Mouse (Mus musculus) left cerebral cortex, postnatal 4 days (tissue): ENCODE measurements around the gene Thumpd3. TPM values are rescaled to one million over a fixed set of nuclear protein-coding genes. Genes with fewer than 3 reads are reported as not detected.
A peak's percentile ranks its signal among the peaks of the same experiment; 100 is the strongest.

ENCODE experiments used
- DNase-seq: peaks from one replicate; pipeline ENCODE4 v3.0.0-alpha.2; 2022
- intact Hi-C: fragments of 180-260 bp; cut with DNase I; formaldehyde crosslinking; loops from one replicate; pipeline ENCODE4 v1.15.1; 2025
- total RNA-seq, 2 experiments: library from RNA; stranded (reverse); gene quantifications; 2 replicates each; pipeline ENCODE4 v1.2.3; 2021

Thumpd3 gene
- 10 to 100 TPM; 35.4 to 36.4 TPM for total RNA-seq

GRCm38 (mm10) chr6:113046041-113046975 lies at the start of gene Thumpd3:
Gene Thumpd3, plus strand, starts transcription at chr6:113046225.
- intact Hi-C loops = no loop called here

GRCm38 (mm10) chr6:112999199-112999598 lies 46.8 kb upstream of the Thumpd3 start:
- intact Hi-C loops = no loop called here
- no peak for DNase-seq

More at GRCm38 (mm10) chr6:113046041-113046975, at the start of gene Thumpd3:
- DNase-seq = peak; percentile 99

GRCm38 (mm10) chr6:113000666-113001287 lies 45.2 kb upstream of the Thumpd3 start:
- peak; percentile 93 for DNase-seq
- intact Hi-C loops = loop anchor here (5.0 kb wide), 2 partner anchors 283 to 298 kb away; no protein-coding TSS in a partner anchor

GRCm38 (mm10) chr6:113001719-113002118 lies 44.3 kb upstream of the Thumpd3 start:
- DNase-seq = no peak
- intact Hi-C loops = loop anchor here (5.0 kb wide), 2 partner anchors 284 to 299 kb away; no protein-coding TSS in a partner anchor

GRCm38 (mm10) chr6:113003313-113004111 lies 42.5 kb upstream of the Thumpd3 start:
- intact Hi-C loops = loop anchor here (5.0 kb wide), 2 partner anchors 286 to 301 kb away; no protein-coding TSS in a partner anchor
- DNase-seq = no peak

GRCm38 (mm10) chr6:113006833-113007232 lies 39.2 kb upstream of the Thumpd3 start:
- no peak for DNase-seq
- intact Hi-C loops = no loop called here

- intact Hi-C loops = no loop called here
- DNase-seq = no peak
These were observed 34.1 kb upstream of the Thumpd3 start for GRCm38 (mm10) chr6:113011886-113012285.

GRCm38 (mm10) chr6:113012495-113012941 lies 33.5 kb upstream of the Thumpd3 start:
- intact Hi-C loops = no loop called here
- peak; percentile 75 for DNase-seq

GRCm38 (mm10) chr6:113013550-113013949 lies 32.5 kb upstream of the Thumpd3 start:
- intact Hi-C loops = no loop called here
- no peak for DNase-seq

GRCm38 (mm10) chr6:113017500-113018047 lies 28.5 kb upstream of the Thumpd3 start:
- DNase-seq = no peak
- intact Hi-C loops = no loop called here

GRCm38 (mm10) chr6:113018139-113018538 lies 27.9 kb upstream of the Thumpd3 start:
- no peak for DNase-seq
- intact Hi-C loops = no loop called here

- intact Hi-C loops = no loop called here
These were observed 21.2 kb upstream of the Thumpd3 start for GRCm38 (mm10) chr6:113024866-113025265.

GRCm38 (mm10) chr6:113025774-113026173 lies 20.3 kb upstream of the Thumpd3 start:
- no peak for DNase-seq
- intact Hi-C loops = no loop called here

More at GRCm38 (mm10) chr6:113024866-113025265, 21.2 kb upstream of the Thumpd3 start:
- no peak for DNase-seq

GRCm38 (mm10) chr6:113027446-113027845 lies 18.6 kb upstream of the Thumpd3 start:
- DNase-seq = no peak
- intact Hi-C loops = no loop called here

GRCm38 (mm10) chr6:113029006-113029405 lies 17.0 kb upstream of the Thumpd3 start:
- intact Hi-C loops = no loop called here
- DNase-seq = no peak

GRCm38 (mm10) chr6:113030553-113030952 lies 15.5 kb upstream of the Thumpd3 start:
- no peak for DNase-seq
- intact Hi-C loops = no loop called here

- intact Hi-C loops = no loop called here
- no peak for DNase-seq
These were observed 14.9 kb upstream of the Thumpd3 start for GRCm38 (mm10) chr6:113030970-113031660.

GRCm38 (mm10) chr6:113032121-113032520 lies 13.9 kb upstream of the Thumpd3 start:
- no peak for DNase-seq
- intact Hi-C loops = no loop called here

- DNase-seq = no peak
- intact Hi-C loops = no loop called here
These were observed 12.8 kb upstream of the Thumpd3 start for GRCm38 (mm10) chr6:113033185-113033584.

GRCm38 (mm10) chr6:113034466-113034865 lies 11.6 kb upstream of the Thumpd3 start:
- intact Hi-C loops = no loop called here

More at GRCm38 (mm10) chr6:113034466-113034865, 11.6 kb upstream of the Thumpd3 start:
- no peak for DNase-seq
